Mouse (Mus musculus): ENCODE results near the gene Clgn.

Gene Clgn

GRCm38 (mm10) chr8:83389316-83390005 lies at the start of gene Clgn:
Clgn (plus strand) TSS chr8:83389867.
- DNase-seq (ENCODE audit: low read depth, low spot score): peak; percentile 84

GRCm38 (mm10) chr8:83342076-83342475 lies 47.6 kb upstream of the Clgn start:
- no peak for DNase-seq (ENCODE audit: low read depth, low spot score)

- peak; percentile 38 for DNase-seq (ENCODE audit: low read depth, low spot score)
These were observed 47.0 kb upstream of the Clgn start for GRCm38 (mm10) chr8:83342693-83343092.

- no peak for DNase-seq (ENCODE audit: low read depth, low spot score)
These were observed 41.4 kb upstream of the Clgn start, which contains the start of gene Mgat4d for GRCm38 (mm10) chr8:83348263-83348662. Mgat4d (plus strand) TSS chr8:83348471.

- no peak for DNase-seq (ENCODE audit: low read depth, low spot score)
These were observed 38.4 kb upstream of the Clgn start for GRCm38 (mm10) chr8:83351315-83351714.

- no peak for DNase-seq (ENCODE audit: low read depth, low spot score)
These were observed 26.4 kb upstream of the Clgn start for GRCm38 (mm10) chr8:83363156-83363769.

GRCm38 (mm10) chr8:83377231-83377630 lies 12.4 kb upstream of the Clgn start:
- peak; percentile 65 for DNase-seq (ENCODE audit: low read depth, low spot score)

GRCm38 (mm10) chr8:83380141-83380540 lies 9.5 kb upstream of the Clgn start:
- no peak for DNase-seq (ENCODE audit: low read depth, low spot score)

- no peak for DNase-seq (ENCODE audit: low read depth, low spot score)
These were observed 8.7 kb upstream of the Clgn start for GRCm38 (mm10) chr8:83381016-83381415.

GRCm38 (mm10) chr8:83382850-83383249 lies 6.8 kb upstream of the Clgn start:
- peak; percentile 83 for DNase-seq (ENCODE audit: low read depth, low spot score)

- peak; percentile 48 for DNase-seq (ENCODE audit: low read depth, low spot score)
These were observed 487 bp downstream of the Clgn start for GRCm38 (mm10) chr8:83390006-83390701.

GRCm38 (mm10) chr8:83392521-83392920 lies 2.9 kb downstream of the Clgn start:
- peak; percentile 67 for DNase-seq (ENCODE audit: low read depth, low spot score)

GRCm38 (mm10) chr8:83394325-83394724 lies 4.7 kb downstream of the Clgn start:
- DNase-seq (ENCODE audit: low read depth, low spot score): no peak

GRCm38 (mm10) chr8:83396680-83397079 lies 7.0 kb downstream of the Clgn start:
- no peak for DNase-seq (ENCODE audit: low read depth, low spot score)

GRCm38 (mm10) chr8:83397726-83398125 lies 8.1 kb downstream of the Clgn start:
- DNase-seq (ENCODE audit: low read depth, low spot score): no peak

GRCm38 (mm10) chr8:83405548-83405947 lies 15.9 kb downstream of the Clgn start:
- no peak for DNase-seq (ENCODE audit: low read depth, low spot score)

- DNase-seq (ENCODE audit: low read depth, low spot score): peak; percentile 83
These were observed 17.2 kb downstream of the Clgn start for GRCm38 (mm10) chr8:83406836-83407235.

GRCm38 (mm10) chr8:83408496-83408895 lies 18.8 kb downstream of the Clgn start:
- DNase-seq (ENCODE audit: low read depth, low spot score): peak; percentile 31

GRCm38 (mm10) chr8:83416878-83417277 lies 27.2 kb downstream of the Clgn start:
- no peak for DNase-seq (ENCODE audit: low read depth, low spot score)

GRCm38 (mm10) chr8:83417970-83418369 lies 28.3 kb downstream of the Clgn start:
- DNase-seq (ENCODE audit: low read depth, low spot score): no peak

GRCm38 (mm10) chr8:83418805-83419516 lies 29.3 kb downstream of the Clgn start:
- DNase-seq (ENCODE audit: low read depth, low spot score): no peak

GRCm38 (mm10) chr8:83421354-83421753 lies 31.7 kb downstream of the Clgn start:
- DNase-seq (ENCODE audit: low read depth, low spot score): no peak

Measured in ES-CJ7 (cell line).